Mouse (Mus musculus) testis, postnatal 14 days (tissue): ENCODE results near the gene Yy2.

Experiments
- DNase-seq: peaks from one replicate; pipeline ENCODE4 v3.0.0; 2021; ENCODE audit warnings: low spot score

Yy2 gene

DNA sequence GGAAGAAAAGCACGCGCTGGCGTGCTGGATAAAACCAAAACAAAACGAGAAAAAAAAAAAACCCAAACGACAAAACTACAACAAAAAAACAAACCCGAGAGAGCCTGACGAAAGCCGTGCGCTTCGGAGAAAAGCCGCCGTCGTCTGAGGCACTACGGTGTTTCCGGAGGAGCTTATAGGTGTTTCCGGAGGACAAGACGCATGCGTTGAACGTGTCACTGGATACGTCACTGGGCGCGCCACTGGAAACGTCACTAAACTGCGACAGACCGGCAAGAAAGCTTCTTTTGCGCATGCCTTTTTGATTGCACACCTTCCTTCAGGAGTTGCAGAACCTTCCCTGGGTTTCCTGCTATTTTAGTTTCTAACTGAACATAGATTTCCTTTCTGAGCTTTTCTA lies at the start of gene Yy2:
Gene Yy2 (minus strand): TSS at position 146 of the 400 bp plus-strand sequence.
- DNase-seq, result peak; percentile 90

DNA sequence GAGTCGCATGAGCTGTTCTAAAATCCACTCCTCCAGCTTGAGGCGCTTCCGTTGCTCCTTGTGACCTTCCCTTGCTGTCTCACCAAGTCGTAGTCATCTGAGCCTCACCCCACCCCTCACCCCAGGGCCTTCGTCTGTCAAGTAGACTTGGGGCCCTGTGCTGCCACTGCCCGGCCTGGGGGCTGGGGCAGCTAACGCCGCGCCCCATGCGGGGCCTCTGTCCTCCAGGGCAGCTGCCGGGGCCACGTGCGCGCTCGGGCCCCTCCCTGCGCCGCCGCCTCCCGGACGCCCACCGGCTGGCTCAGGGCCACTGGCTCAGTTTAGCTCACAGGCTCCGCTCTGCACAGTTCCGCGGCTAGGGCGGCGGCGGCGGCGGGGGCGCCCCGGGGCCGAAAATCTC lies 44.1 kb upstream of the Yy2 start:
- DNase-seq, result peak; percentile 4

DNA sequence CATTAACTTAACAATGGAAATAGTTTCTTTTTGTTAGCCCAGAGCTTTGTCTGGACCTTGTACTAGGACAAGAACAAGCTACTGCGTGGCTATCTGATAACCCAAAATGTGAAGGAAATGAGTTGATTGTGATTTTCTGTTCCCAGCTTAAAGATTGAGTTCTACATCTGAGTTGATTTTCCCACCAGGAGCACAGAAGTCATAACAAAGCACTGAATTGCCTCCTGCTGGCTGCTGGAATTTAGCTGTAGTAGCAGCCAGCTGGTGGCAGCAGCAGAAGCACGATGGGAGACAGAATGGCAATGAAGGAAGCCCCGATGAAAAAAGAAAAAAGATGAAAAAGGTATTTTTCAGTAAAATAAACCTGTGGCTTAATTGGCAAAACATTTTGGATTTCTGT lies 32.7 kb upstream of the Yy2 start:
- DNase-seq, result no peak

DNA sequence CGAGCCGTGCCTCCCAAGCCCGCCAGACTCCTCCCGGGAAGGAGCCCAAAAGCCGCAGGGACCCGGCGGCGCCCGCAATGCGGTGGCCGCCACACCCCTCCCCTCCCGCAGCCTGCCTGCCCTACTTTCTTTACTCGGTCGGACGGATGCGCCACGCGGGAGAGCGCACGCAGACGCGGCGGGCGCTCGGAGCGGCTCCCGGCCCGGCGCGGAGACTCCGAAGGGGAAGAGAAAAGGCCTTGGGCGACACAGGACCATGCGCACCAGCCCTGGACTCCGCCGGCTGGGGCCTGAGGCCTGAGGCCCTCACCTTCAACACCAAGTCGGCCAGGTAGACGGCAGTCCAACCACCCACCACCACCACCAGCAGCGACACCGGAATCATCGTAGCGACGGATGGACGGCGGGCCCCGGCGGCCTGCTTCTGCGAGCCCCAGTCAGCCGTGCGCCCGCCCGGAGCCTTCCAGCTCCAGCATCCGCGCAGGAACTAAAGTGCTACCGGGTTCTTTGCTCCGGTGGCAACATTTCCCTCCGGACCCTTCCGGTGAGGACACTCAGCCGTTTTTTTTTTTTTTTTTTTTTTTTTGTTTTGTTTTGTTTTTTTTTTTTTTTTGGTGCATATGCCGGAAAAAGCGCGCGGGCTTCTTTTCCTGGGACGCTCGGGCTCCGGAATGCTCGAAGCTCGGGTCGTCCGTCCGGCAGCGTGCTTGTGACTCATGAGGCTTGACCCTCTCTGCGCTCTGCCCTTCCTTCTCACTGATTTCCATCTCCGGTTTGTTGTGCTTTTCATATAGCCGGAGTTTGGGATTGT lies 29.6 kb upstream of the Yy2 start, which contains the start of gene Mbtps2:
Gene Mbtps2 (minus strand): TSS at position 530 of the 811 bp plus-strand sequence.
- DNase-seq, result peak; percentile 69

DNA sequence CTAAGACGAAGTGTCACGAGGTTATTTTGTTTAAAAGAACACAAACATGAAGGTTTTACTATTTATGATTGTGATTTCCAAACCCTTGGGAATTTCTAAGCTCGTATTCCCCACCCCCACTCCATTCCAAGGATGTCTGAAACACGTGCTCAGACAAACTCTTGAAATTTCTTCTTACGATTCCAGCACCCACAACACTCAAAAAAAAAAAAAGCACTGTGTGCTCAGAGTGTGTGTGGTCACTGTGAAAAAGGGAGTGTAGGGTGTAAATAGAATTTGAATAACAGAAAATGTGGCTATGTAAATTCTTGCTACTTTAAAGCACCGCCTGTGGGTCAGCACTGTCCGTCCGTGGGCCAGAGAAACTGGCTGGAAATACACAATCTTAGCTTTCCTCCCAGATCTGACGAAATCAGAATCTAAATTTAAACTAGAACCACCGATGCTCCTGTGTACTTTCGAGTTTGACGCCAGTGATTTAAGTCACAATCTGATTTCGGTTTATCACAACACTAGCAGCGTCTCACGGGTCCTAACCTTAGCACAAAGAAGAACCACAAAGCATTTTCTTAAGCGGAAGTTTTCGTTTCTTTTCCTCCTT lies 28.9 kb upstream of the Yy2 start:
- no peak for DNase-seq

DNA sequence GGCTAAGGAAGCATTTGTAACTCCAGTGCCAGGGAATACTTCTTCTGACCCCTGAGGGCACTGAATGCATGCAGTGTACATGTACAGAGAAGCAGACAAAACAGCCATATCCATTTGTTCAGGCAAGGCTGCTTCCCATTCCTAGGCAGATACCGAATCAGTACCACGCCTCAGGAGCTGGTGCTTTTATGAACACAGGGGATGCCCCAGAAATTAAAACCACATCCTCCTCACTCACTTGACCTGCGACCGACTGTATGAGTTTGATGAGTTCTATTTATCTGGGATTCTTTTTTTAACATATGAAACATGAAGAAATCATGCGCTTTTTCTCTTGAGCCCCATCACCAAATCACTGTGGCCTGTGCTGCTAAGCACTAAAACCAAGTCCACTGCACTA lies 28.0 kb upstream of the Yy2 start:
- DNase-seq, result no peak

DNA sequence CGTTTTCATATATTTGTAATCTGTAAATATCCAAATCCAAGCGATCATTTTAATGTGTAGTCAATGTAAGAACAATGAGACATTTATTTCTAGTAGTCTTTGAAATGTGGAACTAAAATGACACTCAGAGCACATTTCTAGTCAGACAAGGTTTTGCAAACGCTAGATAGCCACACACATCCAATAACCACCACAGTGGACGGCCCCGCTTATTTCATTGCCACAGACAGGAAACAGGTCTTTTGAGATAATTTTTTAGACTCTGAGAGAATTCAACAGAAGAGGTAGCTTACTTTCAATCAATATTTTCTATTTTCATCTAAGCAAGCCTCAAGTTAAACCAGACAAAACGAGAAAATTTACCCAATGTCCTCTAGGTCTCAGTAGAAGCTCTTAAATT lies 27.1 kb upstream of the Yy2 start:
- no peak for DNase-seq

DNA sequence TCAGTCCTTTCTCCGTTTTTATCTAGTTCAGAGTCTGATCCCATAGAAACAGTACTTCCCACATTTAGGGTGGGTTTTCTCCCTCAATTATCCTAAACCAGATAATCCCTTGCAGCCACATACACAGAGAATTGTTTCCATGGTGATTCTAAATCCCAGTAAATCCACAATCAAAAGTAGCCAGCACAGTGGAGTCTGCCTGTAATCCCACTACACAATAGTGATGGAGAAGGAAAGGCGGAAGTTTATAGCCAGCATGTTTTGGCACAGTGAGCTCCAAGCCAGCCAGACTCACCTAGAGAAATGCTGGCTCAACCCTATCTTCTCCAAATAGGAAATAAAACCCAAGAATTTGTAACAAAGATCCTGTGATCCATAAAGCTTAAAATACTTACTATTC lies 25.8 kb upstream of the Yy2 start:
- DNase-seq, result no peak

DNA sequence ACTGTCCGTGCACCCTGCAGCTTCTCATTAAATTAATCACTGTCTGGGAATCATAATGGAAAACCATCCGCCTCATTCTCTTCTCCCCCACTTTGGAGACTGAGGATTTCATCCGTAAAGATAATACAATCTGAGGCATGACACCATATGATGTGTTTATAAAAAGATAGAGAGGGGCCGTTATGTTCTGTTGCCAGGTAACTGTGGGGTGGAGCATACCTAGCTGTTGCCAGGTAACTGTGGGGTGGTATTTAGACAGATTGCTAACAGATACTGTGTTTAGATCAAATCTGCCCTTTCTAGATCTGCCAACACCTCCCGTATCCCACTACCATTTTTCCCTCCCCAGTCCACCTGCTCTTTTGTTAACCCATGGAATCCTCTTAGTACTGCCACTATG lies 18.2 kb upstream of the Yy2 start:
- no peak for DNase-seq

DNA sequence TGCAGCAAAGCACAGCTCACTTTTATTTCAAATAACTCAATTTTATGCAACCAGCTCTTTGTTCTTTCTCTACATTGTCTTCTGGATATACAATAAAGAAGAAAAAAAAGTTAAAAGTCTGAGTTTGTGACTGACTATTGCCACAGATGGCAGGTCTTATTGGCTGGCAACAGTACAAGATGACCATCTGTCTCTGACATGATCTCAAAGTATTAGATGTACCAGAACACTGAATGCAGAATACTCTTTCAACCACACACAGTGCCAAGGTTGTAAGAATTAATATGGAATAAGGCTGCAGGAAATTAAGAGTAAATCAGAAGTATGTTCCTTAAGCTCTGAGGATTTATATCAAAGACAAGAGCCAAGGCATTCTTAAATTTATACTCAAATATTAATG lies 17.6 kb upstream of the Yy2 start:
- no peak for DNase-seq

DNA sequence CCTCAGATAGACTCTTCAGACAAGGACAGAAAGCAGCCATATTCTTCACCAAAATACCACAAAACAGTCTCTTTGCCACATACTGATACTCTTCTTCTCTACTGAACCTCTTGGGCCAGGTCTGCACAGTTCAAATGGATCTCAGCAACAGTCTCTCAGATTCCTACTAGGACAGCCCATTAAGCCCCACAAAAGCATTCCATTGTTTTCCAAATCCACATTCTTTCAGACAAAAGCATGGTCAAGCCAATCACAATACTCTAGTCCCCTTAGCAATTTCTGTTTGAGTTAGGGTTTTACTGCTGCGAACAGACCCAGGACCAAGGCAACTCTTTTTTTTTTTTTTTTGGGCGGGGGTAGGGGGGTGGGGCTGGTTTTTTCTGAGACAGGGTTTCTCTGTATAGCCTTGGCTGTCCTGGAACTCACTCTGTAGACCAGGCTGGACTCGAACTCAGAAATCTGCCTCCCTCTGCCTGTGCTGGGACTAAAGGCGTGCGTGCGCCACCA lies 10.4 kb upstream of the Yy2 start:
- no peak for DNase-seq

DNA sequence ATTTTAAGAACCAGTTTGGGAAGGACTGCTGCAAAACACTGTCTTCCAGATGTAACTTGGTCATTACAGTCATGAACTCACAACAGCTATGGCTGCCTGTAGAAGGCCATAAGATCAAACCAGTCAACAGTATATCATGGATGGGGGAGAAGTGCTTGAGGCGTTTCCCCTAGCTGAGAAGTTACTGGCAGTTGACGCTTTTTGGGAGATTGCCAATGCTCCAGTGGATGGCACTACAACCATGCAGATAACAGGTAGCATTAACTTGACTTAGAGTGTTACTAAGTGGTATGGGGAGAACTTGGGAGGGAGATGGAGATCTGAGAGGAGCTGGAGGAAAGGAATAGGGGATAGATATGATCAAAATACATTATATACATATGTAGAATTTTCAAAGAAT lies 5.9 kb upstream of the Yy2 start:
- no peak for DNase-seq

DNA sequence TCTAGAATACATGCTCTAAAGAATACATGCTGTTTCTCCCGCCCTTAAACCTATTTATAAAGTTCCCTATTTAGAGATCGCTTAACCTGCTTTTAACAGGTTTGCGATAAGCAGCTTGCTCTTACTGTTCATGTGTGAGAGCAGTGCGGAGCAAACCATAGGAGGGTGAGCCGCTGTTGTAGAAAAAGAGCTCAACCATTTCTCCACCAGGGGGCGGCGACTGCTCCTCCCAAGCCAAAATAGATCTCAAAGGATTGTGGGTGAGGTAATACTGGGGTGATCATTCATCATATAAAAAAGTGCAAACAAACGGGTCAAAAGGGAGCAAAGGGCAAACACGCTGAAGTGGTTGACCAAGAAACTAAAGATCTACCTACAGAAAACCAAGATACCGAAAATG lies 5.0 kb downstream of the Yy2 start:
- no peak for DNase-seq

DNA sequence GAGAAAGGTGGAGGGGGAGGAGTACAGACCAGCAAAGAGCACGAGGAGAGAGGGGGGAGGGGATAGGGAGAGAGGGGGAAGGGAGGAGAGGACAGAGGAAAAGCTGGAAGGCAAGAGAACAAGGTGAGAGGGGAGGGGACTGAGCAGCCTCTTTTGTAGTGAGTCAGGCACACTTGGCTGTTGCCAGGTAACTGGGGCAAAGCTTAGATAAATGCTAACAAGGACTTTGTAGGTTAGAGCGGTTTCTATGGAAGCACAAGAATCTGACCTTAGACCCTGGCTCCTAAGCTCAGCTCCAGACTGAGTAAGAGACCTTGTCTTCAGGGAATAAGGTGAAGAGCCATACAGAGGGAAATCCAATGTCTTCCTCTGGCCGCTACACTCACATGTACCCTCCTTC lies 21.7 kb downstream of the Yy2 start:
- DNase-seq, result no peak
